Mouse (Mus musculus): ENCODE results near the gene Pfn3. TPM values are rescaled to one million over a fixed set of nuclear protein-coding genes. Genes with fewer than 3 reads are reported as not detected.
A peak's percentile ranks its signal among the peaks of the same experiment; 100 is the strongest.
"Not testable (repeated sequence)": the region's sequence is repeated elsewhere in the genome, so short reads cannot be mapped to it uniquely, and the experiment has no call there.

Gene Pfn3
- polyA plus RNA-seq, 1 experiment from 2014 or later = not detected

DNA sequence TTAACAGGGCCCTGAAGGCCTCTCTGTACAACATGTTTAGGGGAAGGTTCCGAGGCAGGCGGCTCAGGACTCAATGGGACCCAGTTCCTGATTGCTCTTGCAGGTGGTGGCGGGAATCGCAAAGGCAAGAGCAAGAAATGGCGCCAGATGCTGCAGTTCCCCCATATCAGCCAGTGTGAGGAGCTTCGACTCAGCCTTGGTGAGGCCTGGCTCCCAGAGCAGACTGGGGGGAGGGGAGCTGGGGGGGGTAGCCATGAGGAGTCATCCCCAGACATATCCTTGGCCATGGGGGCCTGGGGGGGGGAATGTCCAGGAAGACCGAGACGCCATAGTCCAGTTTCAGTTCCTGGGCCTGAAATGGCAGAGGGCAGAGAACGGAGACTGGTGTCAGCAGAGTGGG lies 34.2 kb upstream of the Pfn3 start:
- ATAC-seq (ENCODE audit: low read depth) = no peak
- H3K9ac ChIP-seq (ENCODE audit: low read length) = no peak overlapping the region
- H3K27me3 ChIP-seq (ENCODE audit: control insufficient read depth, insufficient read depth, low read depth, low read length) = no peaks in the 10 kb centered on the region
- no peak overlapping the region for H3K4me3 ChIP-seq (ENCODE audit: low read length)
- H3K27ac ChIP-seq (ENCODE audit: low read length) = no peak overlapping the region
- H3K4me1 ChIP-seq (replicated peaks; ENCODE audit: control insufficient read depth, insufficient read depth, low read length) = peaks cover 10% of the 10 kb centered on the region
- no peak overlapping the region for H3K4me2 ChIP-seq (ENCODE audit: low read depth, low read length)
- no peaks in the 10 kb centered on the region for H3K9me3 ChIP-seq (ENCODE audit: control insufficient read depth, low read length)
- H3K36me3 ChIP-seq (ENCODE audit: control insufficient read depth, insufficient read depth, low read length) = peaks cover 31% of the 10 kb centered on the region
- WGBS = 91% methylated on average over 9 of the region's 9 CpGs

GRCm38 (mm10) chr13:55448131-55448530 lies 33.1 kb upstream of the Pfn3 start:
- ATAC-seq (ENCODE audit: low read depth) = no peak
- H3K4me1 ChIP-seq (replicated peaks; ENCODE audit: control insufficient read depth, insufficient read depth, low read length) = peaks cover 17% of the 10 kb centered on the region
- no peak overlapping the region for H3K9ac ChIP-seq (ENCODE audit: low read length)
- H3K4me3 ChIP-seq (ENCODE audit: low read length) = no peak overlapping the region
- no peak overlapping the region for H3K4me2 ChIP-seq (ENCODE audit: low read depth, low read length)
- no peaks in the 10 kb centered on the region for H3K9me3 ChIP-seq (ENCODE audit: control insufficient read depth, low read length)
- H3K27ac ChIP-seq (ENCODE audit: low read length) = no peak overlapping the region
- no peaks in the 10 kb centered on the region for H3K27me3 ChIP-seq (ENCODE audit: control insufficient read depth, insufficient read depth, low read depth, low read length)
- 91% methylated on average over 5 of the region's 5 CpGs for WGBS
- H3K36me3 ChIP-seq (ENCODE audit: control insufficient read depth, insufficient read depth, low read length) = peaks cover 24% of the 10 kb centered on the region

GRCm38 (mm10) chr13:55447543-55447943 lies 32.5 kb upstream of the Pfn3 start:
- no peak for ATAC-seq (ENCODE audit: low read depth)
- no peak overlapping the region for H3K27ac ChIP-seq (ENCODE audit: low read length)
- peaks cover 17% of the 10 kb centered on the region for H3K4me1 ChIP-seq (replicated peaks; ENCODE audit: control insufficient read depth, insufficient read depth, low read length)
- WGBS = 36% methylated on average over 3 of the region's 3 CpGs
- no peak overlapping the region for H3K4me2 ChIP-seq (ENCODE audit: low read depth, low read length)
- no peaks in the 10 kb centered on the region for H3K27me3 ChIP-seq (ENCODE audit: control insufficient read depth, insufficient read depth, low read depth, low read length)
- peaks cover 18% of the 10 kb centered on the region for H3K36me3 ChIP-seq (ENCODE audit: control insufficient read depth, insufficient read depth, low read length)
- no peak overlapping the region for H3K4me3 ChIP-seq (ENCODE audit: low read length)
- H3K9ac ChIP-seq (ENCODE audit: low read length) = no peak overlapping the region
- no peaks in the 10 kb centered on the region for H3K9me3 ChIP-seq (ENCODE audit: control insufficient read depth, low read length)

DNA sequence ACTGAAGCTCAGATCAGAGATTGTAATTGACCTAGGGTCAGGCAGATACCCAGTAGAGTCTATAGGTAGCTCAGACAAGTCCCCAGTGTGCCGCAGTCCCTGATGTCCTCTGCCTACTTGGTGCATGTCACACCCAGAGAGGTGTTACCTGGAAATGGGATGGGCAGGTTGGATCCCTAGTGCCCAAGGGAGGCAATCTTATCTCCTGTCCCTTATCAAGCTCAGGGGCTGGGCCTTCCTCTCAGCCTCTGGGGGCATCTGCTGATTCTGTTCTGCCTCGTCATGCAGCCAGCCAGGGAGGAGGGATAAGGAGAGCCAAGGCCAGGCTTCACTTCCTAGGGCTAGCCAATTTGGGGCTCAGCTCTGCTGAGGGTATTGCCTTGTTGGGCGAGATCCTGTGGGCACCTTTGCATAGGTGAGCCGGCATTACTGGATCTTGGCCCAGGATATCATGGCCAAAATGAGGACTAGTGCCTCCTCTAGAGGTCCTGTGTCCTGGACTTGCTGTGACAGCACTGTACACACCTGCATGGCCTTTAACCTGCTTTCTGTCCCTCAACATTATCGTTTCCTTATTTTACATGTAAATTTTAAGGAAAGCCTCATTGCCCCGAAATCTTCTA lies 31.6 kb upstream of the Pfn3 start:
- WGBS = 73% methylated on average over 6 of the region's 6 CpGs
- H3K36me3 ChIP-seq (ENCODE audit: control insufficient read depth, insufficient read depth, low read length) = peaks cover 9% of the 10 kb centered on the region; the same call in 1 of the 2 replicates
- no peaks in the 10 kb centered on the region for H3K27me3 ChIP-seq (ENCODE audit: control insufficient read depth, insufficient read depth, low read depth, low read length)
- peak overlapping the region; percentile 79 for H3K4me2 ChIP-seq (ENCODE audit: low read depth, low read length)
- H3K4me1 ChIP-seq (replicated peaks; ENCODE audit: control insufficient read depth, insufficient read depth, low read length) = peaks cover 17% of the 10 kb centered on the region
- no peaks in the 10 kb centered on the region for H3K9me3 ChIP-seq (ENCODE audit: control insufficient read depth, low read length)
- no peak for ATAC-seq (ENCODE audit: low read depth)
- H3K4me3 ChIP-seq (ENCODE audit: low read length) = peak overlapping the region; percentile 83
- H3K27ac ChIP-seq (ENCODE audit: low read length) = no peak overlapping the region
- H3K9ac ChIP-seq (ENCODE audit: low read length) = peak overlapping the region; percentile 97

GRCm38 (mm10) chr13:55445361-55446091 lies 30.5 kb upstream of the Pfn3 start:
- WGBS = under 1% methylated on average over 64 of the region's 66 CpGs
- ATAC-seq (ENCODE audit: low read depth) = no peak
- Histone ChIP-seq H3K9ac (ENCODE audit: low read length) (peak overlapping the region; percentile 97), H3K4me1 (replicated peaks; ENCODE audit: control insufficient read depth, insufficient read depth, low read length) (peaks cover 17% of the 10 kb centered on the region), H3K27me3 (ENCODE audit: control insufficient read depth, insufficient read depth, low read depth, low read length) (no peaks in the 10 kb centered on the region), H3K27ac (ENCODE audit: low read length) (peak overlapping the region; percentile 96), H3K36me3 (ENCODE audit: control insufficient read depth, insufficient read depth, low read length) (peaks cover 2% of the 10 kb centered on the region; the same call in 1 of the 2 replicates), H3K4me2 (ENCODE audit: low read depth, low read length) (peak overlapping the region; percentile 79), H3K9me3 (ENCODE audit: control insufficient read depth, low read length) (no peaks in the 10 kb centered on the region), H3K4me3 (ENCODE audit: low read length) (peak overlapping the region; percentile 83)

GRCm38 (mm10) chr13:55444937-55445315 lies 29.9 kb upstream of the Pfn3 start, which contains the start of gene Grk6:
Grk6 (plus strand) TSS chr13:55445072.
- Histone ChIP-seq H3K9ac (ENCODE audit: low read length) (peak within 1 kb of the TSS; percentile 97), H3K36me3 (ENCODE audit: control insufficient read depth, insufficient read depth, low read length) (no peaks in the 10 kb centered on the region), H3K4me3 (ENCODE audit: low read length) (peak within 1 kb of the TSS; percentile 83), H3K27ac (ENCODE audit: low read length) (peak within 1 kb of the TSS; percentile 96), H3K4me2 (ENCODE audit: low read depth, low read length) (peak within 1 kb of the TSS; percentile 79), H3K27me3 (ENCODE audit: control insufficient read depth, insufficient read depth, low read depth, low read length) (no peaks in the 10 kb centered on the region), H3K4me1 (replicated peaks; ENCODE audit: control insufficient read depth, insufficient read depth, low read length) (peaks cover 17% of the 10 kb centered on the region), H3K9me3 (ENCODE audit: control insufficient read depth, low read length) (no peaks in the 10 kb centered on the region)
- WGBS = 0% methylated on average over 25 of the region's 35 CpGs
- ATAC-seq (ENCODE audit: low read depth) = peak; percentile 97

GRCm38 (mm10) chr13:55444286-55444936 lies 29.4 kb upstream of the Pfn3 start:
- Histone ChIP-seq H3K4me3 (ENCODE audit: low read length) (peak overlapping the region; percentile 83), H3K27me3 (ENCODE audit: control insufficient read depth, insufficient read depth, low read depth, low read length) (no peaks in the 10 kb centered on the region), H3K36me3 (ENCODE audit: control insufficient read depth, insufficient read depth, low read length) (no peaks in the 10 kb centered on the region), H3K27ac (ENCODE audit: low read length) (peak overlapping the region; percentile 96), H3K4me2 (ENCODE audit: low read depth, low read length) (peak overlapping the region; percentile 78), H3K9me3 (ENCODE audit: control insufficient read depth, low read length) (no peaks in the 10 kb centered on the region), H3K4me1 (replicated peaks; ENCODE audit: control insufficient read depth, insufficient read depth, low read length) (peaks cover 17% of the 10 kb centered on the region), H3K9ac (ENCODE audit: low read length) (peak overlapping the region; percentile 68)
- under 1% methylated on average over 33 of the region's 33 CpGs for WGBS
- peak; percentile 83 for ATAC-seq (ENCODE audit: low read depth)

GRCm38 (mm10) chr13:55443799-55444285 lies 28.8 kb upstream of the Pfn3 start:
- H3K9ac ChIP-seq (ENCODE audit: low read length) = peak overlapping the region; percentile 68
- H3K4me2 ChIP-seq (ENCODE audit: low read depth, low read length) = peak overlapping the region; percentile 78
- H3K4me1 ChIP-seq (replicated peaks; ENCODE audit: control insufficient read depth, insufficient read depth, low read length) = peaks cover 17% of the 10 kb centered on the region
- H3K36me3 ChIP-seq (ENCODE audit: control insufficient read depth, insufficient read depth, low read length) = no peaks in the 10 kb centered on the region
- H3K4me3 ChIP-seq (ENCODE audit: low read length) = peak overlapping the region; percentile 83
- H3K27ac ChIP-seq (ENCODE audit: low read length) = peak overlapping the region; percentile 96
- 29% methylated on average over 9 of the region's 9 CpGs for WGBS
- no peak for ATAC-seq (ENCODE audit: low read depth)
- no peaks in the 10 kb centered on the region for H3K9me3 ChIP-seq (ENCODE audit: control insufficient read depth, low read length)
- H3K27me3 ChIP-seq (ENCODE audit: control insufficient read depth, insufficient read depth, low read depth, low read length) = no peaks in the 10 kb centered on the region

DNA sequence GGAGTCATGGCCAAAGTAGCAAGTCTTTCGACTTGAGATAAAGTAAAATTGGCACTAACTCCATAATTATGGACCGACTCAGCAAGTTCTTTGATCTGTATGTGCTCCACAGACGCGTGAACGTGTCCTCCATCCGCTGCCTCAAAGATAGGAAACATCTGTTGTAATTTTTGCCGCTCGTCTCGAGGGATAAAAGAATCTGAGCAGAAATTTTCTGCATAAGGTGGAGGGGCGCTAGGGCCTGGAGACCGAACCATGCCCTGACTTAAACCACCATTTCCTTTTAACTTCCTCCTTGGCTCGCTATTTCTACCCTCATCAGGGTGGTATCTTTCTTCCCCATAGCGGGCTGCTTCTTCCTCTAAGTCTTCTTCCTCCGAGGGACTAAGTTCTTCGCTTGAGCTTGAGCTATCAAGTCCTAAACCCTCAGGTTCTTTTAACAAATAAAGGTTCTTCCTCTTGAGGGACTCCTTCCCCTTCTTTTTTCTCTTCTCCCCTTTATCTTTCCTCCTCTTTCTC lies 22.1 kb upstream of the Pfn3 start:
- H3K4me2 ChIP-seq (ENCODE audit: low read depth, low read length); H3K9me3 ChIP-seq (ENCODE audit: control insufficient read depth, low read length); H3K27me3 ChIP-seq (ENCODE audit: control insufficient read depth, insufficient read depth, low read depth, low read length); H3K4me1 ChIP-seq (replicated peaks; ENCODE audit: control insufficient read depth, insufficient read depth, low read length); H3K4me3 ChIP-seq (ENCODE audit: low read length); ATAC-seq (ENCODE audit: low read depth); H3K27ac ChIP-seq (ENCODE audit: low read length); H3K36me3 ChIP-seq (ENCODE audit: control insufficient read depth, insufficient read depth, low read length); H3K9ac ChIP-seq (ENCODE audit: low read length): not testable (repeated sequence)
- 72% methylated on average over 14 of the region's 15 CpGs for WGBS

Measured in lung, embryonic 16.5 days (tissue).